Mouse (Mus musculus) right cerebral cortex, postnatal 10 days (tissue): ENCODE results near the gene Zfp830.

Experiments used
- DNase-seq, 2 experiments: peaks; one replicate each; pipeline ENCODE4 v3.0.0; 2021; ENCODE audit warnings: low spot score in 2 of 2

Zfp830 gene

DNA sequence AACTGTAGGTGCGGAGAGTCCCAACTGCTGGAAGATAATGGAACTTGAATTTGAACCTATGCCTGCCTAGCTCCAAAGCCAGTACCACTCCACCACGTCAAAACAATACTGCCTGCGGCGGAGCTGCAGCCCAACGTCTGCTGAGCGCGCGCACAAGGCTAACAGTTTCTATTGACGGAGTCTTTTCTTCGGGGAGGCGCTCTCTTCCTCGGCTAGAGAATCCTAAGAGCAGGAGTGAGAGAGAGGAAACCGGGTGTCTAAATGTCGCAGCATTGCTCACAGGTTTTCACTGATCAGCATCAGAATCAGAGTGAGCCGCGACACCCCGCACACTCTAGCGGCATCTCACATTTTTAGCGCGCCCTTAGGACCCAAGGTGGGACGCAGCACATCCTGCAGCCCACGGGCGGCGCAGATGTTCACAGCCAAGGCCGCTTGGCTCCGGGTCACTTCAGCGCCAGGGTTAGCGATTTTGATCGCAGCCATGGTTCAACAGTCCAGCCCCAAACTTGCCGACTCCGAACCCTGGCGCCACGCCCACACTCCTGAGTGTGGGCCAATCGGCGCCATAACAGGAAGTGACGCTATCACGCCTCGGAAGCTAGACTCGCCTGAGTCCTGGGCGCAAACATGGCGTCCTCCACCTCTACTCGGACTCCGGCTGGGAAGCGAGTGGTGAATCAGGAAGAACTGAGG lies at the start of gene Zfp830, which contains the start of gene Cct6b:
Gene Zfp830 (plus strand): TSS at position 604 of the 696 bp plus-strand sequence.
Gene Cct6b (minus strand): TSS at position 580 of the 696 bp plus-strand sequence.
- DNase-seq, result peak; percentile 96

DNA sequence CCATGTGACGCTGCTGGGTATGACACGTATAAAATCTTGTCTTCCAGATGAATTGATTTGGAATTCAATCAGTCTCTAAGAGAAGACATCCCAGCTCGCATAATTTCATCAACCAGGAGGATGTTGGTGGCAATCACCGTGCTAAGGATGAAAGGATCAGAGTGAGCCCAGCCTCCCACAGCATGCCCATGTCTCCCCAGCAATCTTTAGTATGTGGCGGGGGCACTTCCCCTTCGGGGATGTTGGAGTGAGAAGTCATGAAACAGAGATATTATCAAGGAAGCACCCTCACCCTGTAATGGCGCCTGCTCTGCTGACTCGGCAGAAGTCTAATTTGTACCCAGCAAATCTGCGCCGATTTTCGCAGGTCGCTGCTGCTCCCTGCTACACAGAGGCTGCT lies 44.9 kb upstream of the Zfp830 start:
- no peak for DNase-seq

DNA sequence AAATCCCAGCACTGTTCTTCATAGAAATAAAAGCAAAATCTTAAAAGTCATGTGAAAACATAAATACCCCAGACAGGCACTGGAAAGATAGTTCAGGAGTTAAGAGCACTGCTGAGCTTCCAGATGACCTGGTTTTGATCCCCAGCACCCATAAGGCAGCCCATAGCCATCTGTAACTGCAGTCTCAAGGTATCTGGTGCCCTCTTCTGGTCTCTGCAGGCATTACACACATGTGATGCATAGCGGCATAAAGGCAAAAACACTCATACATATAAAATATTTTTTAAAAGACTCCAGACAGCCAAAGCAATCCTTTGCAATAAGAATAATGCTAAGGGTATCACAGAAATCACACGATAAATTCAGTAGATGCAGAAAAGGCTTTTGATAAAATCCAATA lies 37.3 kb upstream of the Zfp830 start:
- no peak for DNase-seq

DNA sequence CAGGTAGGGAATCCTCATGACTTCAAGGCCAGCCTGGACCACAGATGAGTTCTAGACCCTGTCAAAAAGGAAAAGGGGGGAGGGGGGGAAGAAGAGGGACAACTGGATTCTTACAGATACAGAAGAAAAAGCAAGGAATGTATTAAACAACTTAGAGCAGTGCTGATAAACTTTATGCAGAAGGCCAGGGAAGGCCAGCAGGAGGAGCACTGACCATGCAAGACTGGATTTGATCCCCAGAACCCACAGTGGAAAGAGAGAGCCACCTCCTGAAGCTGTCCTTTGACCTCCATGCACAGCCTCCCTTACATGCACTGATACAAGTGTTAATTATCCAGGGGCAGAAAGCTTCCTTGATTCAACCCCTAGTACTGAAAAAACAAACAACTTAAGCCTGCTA lies 29.9 kb upstream of the Zfp830 start:
- no peak for DNase-seq

DNA sequence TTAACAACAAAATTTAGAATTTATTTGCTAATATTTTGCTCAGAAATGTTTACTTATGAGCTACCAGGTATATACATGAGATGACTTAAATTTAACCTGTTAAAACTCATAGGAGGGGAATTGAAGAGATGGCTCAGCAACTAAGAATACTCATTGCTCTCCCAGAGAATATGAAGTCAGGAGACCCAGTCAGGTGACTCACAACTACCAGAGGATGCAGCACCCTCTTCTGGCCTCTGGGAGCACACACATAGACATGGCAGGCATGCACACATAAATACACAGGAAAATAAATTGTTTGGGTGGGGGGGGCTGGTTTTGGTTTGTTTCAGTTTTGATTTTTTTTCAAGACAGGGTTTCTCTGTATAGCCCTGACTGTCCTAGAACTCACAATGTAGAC lies 25.1 kb upstream of the Zfp830 start:
- no peak for DNase-seq

DNA sequence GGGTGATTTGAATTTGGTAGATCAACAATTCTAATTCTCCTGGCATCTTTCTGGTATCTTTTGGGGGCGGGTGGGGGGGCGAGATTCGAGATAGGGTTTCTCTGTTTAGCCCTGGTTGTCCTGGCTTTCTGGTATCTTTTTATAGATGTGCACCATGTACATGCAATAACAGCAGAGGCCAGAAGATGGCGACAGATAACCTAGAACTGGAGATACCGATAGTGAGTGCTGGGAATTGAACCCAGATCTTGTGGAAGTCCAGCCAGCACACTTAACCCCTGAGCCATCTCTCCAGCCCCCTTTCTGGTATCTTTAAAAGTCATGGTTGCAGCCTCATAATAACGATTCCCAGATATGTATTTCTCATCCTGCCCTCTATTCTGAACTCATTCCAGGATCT lies 18.0 kb upstream of the Zfp830 start:
- DNase-seq, result no peak

DNA sequence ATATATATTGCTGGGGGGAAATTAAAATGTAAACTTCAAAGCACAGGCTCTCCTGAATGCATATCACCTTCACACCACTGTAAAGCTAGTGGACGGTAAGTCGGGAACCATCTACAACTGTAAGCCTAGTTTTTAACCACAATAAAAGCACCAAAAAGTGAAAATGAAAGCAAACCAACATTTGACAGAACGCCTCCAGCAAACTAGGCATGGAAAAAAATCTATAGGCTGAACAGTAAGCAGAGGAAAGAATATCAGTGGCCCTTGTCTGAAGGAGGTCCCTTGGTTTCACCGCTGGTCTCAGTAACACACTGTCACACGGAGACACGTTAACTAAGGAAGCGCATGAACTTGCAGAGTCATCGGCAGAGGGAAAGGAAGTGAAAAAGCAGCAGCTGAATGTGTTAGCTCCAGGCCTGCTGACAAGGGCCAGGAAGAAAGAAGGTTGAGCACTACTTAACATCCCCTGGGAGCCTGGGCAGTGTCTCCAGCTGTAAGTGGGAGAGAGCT lies 17.2 kb upstream of the Zfp830 start:
- DNase-seq, result no peak

DNA sequence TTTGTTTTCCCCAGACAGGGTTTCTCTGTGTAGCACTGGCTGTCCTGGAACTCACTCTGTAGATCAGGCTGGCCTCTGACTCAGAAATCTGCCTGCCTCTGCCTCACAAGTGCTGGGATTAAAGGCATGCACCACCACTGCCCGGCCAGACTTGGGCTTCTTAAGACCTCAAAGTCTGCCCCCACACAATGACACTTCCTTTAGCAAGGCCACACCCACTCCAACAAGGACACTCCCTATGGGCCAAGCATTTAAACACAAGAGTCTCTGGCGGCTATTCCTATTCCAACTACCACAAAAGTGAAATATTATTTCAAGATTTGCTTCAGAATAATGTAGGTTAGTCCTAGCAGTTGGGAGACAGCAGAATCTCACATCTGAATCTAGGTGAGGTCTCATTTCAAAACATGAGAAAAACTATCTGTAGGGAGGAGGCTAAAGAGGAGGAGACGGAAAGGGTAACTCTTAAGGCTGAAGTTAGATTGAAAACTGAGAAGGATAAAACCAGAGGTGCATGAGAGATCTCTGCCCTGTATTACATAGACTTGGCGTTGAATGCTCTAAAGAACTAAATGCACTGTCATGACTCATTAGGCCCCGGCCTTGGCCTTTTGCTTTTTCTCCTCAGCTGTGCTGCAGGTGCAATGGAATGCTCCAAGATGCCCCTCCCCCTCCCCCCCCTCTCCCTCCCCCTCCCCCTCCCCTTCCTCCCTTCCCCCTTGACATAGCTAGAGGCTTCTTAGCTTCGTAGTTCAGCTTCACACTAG lies 11.6 kb upstream of the Zfp830 start:
- DNase-seq, result no peak

DNA sequence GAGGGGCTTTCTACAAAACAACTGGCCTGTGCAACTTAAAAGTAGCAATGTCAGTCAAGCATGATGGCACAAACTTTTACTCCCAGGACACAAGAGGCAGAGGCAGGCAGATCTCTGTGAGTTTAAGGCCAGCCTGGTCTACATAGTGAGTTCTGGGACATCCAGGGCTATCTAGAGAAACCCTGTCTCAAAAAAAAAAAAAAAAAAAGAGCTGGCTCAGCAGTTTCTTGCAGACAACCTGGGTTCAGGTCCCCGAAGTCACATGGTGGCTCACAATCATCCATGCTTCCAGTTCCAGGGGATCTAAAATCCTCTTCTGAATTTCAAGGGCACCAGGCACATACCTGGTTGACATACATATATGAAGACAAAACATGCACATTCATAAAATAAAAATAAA lies 8.2 kb upstream of the Zfp830 start:
- DNase-seq, result no peak

DNA sequence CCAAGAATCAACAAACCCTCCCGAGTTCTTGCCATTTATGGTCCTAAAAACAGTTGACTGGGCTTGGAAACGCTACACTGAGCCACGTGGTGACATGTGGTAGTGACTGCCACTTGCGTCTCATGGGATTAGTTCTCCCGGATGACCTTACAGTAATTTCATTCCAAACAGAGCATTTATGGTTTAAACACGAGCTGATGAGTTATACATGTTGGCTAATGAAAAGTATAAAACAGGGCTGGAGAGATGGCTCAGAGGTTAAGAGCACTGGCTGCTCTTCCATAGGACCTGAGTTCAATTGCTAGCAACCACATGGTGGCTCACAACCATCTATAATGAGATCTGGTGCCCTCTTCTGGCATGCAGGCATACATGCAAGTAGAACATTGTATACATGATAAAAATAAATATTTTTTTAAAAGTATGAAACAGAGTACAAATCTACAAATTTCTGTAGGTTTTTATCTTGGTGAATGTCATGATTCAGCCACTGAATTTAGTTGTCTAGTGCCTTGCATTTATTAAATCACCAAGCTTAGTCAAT lies 1.8 kb upstream of the Zfp830 start:
- no peak for DNase-seq

DNA sequence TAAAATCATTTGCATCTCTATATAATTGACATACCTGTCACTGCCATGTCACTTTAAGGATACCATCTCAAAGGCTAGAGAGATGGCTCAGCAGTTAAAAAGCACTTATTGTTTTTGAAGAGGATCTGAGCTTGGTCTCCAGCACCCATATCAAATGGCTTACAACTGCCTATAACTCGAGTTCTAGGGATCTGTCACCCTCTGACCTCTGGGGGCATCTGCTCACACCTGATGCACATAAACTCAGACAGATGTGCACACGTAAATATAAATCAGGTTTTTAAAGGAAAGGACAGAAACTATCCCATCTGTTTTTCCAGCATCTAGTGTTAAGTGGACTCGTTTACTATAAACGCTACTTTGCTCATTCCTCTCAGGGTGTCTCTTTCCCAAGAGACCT lies 884 bp upstream of the Zfp830 start:
- DNase-seq, result no peak

DNA sequence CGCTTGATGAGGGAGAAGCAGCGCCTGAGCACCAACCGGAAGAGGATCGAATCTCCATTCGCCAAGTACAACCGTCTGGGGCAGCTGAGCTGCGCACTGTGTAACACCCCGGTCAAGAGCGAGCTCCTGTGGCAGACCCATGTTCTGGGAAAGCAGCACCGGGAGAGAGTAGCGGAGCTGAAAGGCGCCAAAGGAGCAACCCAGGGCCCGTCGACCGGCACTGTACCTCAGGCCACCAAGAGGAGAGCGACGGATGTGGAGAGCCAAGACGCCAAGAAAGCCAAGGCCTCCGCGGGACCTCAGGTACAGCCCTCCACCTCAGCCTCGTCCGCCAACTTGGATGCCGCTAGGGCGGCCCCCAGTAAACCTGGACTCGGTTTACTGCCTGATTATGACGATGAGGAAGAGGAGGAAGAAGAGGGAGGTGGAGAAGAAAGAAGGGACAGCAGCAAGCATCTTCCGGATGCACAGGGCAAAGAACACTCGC lies 336 bp downstream of the Zfp830 start:
- no peak for DNase-seq

DNA sequence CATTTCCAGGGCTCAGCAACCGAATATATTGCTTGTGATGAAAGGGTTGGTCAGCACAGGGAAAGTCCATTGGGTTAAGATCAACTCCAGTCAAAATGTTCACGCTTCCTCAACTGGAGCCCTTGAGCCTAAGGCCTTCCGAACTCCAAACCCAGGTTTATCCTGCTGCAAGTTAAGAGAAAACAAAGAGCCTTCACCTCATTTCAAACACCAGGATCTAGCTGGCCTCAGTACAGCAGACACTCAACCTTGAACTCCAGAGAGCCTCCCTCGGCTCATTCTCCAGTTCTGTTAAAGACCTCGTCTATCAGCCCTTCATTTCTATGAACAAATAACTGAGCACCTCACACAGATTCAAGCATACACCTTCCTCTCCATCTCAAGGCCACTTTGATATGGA lies 16.0 kb downstream of the Zfp830 start:
- no peak for DNase-seq

DNA sequence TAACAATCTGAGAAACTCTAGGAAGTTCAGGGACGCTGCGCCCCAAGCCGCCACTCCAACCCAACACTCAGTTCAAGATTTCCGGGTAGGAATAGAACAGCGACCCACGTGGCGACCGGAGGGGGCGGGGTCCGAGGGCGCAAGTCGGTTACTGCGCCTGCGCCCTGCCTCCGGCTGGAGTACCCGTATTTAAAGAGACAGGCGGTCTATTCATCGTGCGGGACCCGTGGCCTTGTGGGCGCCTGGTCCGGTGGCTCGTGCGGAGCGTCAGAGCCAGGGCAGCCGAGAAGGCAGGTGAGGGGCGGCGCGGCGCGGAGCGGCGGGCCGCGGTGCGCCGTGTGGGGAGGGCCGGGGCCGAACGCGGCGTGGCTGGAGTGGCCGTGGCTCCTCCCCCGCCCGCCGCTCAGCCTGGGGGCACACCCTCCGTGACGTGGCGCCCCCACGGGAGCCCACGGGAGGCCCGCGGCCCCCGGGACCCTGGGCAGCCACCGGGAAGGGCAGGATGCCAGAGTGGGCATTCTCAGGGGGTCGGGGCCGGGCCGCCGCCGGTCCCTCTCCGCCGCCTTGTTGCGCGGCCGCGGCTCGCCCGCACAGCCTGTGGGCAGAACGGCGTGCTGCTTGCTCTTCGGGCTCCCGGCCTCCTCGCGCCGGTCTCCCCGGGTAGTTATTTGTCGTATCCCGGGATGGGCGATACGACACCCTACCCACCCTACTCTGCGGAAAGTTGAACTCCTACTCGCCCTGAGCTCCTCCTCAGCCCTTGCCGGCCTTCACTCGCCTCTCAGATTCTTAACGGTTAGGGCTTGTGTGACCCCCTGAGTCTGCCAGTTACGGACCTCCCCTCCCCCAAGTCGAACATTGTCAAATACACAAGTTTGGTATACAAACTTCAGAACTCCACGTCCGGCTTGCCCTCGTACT lies 17.1 kb downstream of the Zfp830 start, which contains the start of gene Lig3:
Gene Lig3 (plus strand): TSS at position 126 of the 921 bp plus-strand sequence.
- DNase-seq, result peak; percentile 96

DNA sequence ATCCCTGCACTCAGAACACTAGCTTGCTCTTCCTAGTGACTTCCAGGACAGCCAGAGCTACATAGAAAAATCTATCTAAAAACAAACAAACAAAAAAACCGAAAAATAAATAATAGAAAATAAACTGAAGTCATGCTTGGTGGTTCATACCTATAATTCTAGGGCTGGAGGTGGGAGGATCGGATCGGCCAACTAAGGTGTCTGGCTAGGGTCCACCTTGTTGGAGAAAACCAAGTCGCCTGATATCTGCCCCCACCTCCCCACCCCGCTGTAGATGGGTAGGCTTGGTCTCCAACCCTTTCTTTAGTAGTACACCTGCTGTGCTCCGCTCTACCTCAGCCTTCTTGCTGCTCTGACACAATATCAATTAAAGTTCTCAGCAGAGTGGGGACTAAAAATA lies 18.1 kb downstream of the Zfp830 start:
- DNase-seq, result no peak

DNA sequence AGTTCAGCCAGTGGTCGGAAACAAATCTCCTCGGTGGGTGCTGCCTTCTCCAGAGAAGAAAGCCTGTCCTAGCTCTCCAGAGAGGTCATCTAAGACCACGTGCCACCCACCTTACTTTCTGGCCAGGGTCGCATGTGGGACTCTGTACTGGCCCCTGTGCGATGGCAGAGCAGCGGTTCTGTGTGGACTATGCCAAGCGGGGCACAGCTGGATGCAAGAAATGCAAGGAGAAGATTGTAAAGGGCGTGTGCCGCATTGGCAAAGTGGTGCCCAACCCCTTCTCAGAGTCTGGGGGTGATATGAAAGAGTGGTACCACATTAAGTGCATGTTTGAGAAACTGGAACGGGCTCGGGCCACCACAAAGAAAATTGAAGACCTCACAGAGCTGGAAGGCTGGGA lies 19.3 kb downstream of the Zfp830 start:
- no peak for DNase-seq

DNA sequence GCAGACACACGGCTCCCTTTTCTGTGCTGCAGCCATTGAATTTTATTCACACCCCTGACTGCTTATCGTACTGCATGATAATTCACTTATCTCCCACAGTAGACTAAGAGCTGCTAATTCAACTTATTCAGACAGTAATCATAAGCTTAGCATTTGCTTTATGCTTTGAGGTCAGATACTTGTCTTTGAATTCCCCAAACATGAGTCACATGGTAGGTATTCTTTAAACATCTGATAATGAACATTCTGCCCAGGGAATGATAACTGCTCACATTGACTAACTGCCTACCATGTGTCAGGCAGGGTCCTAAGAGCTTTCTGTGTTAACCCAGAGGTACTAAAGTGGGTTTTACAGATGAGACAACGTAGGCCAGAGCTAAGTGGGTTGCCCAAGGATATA lies 42.5 kb downstream of the Zfp830 start:
- no peak for DNase-seq

DNA sequence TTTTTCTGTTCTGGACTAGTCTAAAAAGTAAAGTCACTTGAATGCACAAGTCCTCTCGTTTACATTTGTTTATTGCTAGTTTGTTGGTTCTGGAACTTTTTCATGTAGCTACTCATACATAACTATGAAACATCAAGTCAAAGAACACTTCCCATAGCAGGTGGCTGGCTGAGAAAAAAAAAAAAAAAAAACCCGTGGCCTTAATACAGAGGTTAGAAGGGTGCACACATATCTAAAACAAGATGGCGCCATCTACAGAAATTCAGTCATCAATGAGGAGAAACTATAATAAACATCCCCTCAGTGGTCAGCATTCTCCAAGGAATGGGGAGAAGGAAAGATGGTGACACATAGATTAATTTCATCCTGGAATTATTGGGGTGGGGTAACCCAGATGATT lies 43.2 kb downstream of the Zfp830 start:
- no peak for DNase-seq

DNA sequence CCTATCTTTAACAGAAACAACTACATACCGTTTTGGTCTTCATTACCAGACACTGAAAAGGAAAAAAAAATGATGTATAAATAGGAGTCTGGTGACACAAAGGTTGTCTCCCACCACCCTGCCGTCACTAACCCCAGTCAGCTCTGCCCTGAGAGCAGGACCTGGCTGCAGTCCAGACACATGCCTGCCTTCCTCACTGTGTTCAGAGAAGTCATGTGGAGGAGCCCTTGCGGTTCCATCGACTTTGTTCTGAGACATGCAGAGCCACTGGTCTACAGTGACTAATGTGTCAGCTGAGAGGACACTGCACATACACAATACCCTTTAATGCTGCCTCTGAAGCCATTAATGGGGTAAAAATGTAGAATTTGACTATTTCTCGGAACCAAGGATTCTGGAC lies 44.3 kb downstream of the Zfp830 start:
- DNase-seq, result no peak
